Mouse (Mus musculus) liver, adult 2 months (tissue): ENCODE data around the gene Psmd10.

Experiments
- CTCF ChIP-seq: fragments of 200-500 bp; IDR thresholded peaks from 2 replicates; pipeline ENCODE4 v1.5.1; 2011; ENCODE audit warnings: low read depth, low read length, control low read depth
- POLR2A ChIP-seq: fragments of 200-500 bp; IDR thresholded peaks from 2 replicates; pipeline ENCODE4 v1.6.1; 2011; ENCODE audit warnings: low read length, control low read depth; ENCODE audit not compliant: insufficient read depth; ENCODE audit errors: extremely low read depth

DNA sequence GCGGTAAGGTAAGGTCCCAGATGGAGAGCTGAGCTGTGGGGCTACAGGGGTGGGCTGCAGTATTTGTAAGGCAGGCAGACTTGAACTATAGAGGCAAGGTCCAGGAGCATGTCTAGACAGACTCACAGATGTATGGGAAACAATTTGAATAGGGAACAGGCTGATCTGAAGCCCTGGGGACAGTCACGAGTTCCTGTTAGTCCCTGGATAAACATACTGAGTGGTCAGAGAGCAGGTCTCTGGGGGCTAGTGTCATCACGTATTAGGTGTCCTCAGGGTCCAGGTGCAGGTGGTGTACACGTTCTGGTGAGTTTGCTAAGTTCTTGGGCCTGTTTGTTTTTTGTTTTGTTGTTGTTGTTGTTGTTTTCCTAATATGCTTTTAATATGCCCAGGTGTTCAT is 23.6 kb upstream of the Psmd10 start:
- TF ChIP-seq CTCF: no peak
- no peak for TF ChIP-seq POLR2A
